Comparison of ENCODE assay signal across 23 mouse cellular contexts in genomic region chr9:31018158-31018557, GRCm38 (mm10). TPM values are rescaled to one million over a fixed set of nuclear protein-coding genes. Genes with fewer than 3 reads are reported as not detected.
DNase-seq lines count a peak whose midpoint lies in the region; ATAC-seq and TF ChIP-seq lines count a peak whose summit lies in the region.
"Had no signal": no experiment of that assay in that cellular context is flagged by ENCODE, and none has a peak within 500 bp of the region (broad histone marks: within the 10 kb centered on the region; RNA-seq: fewer than 3 reads in every experiment).

No protein-coding gene starts in this region.

- intact Hi-C loops in left cerebral cortex, adult 2 months (cut with DNase I), result no loop called here

- H3K4me1 ChIP-seq in ES-Bruce4 (ENCODE audit: control insufficient read depth, insufficient read depth, low read length) (peaks cover 3% of the 10 kb centered on the region), ES-E14 (ENCODE audit: control insufficient read depth in 2 of 2, insufficient read depth in 2 of 2, low read length in 2 of 2, poor library complexity in 1 of 2) (peaks cover 3 to 4% of the 10 kb centered on the region in 2 experiments; a peak in 3 of 4 replicates)
- H3K4me1 ChIP-seq: embryonic facial prominence, embryonic 13.5 days; embryonic facial prominence, embryonic 15.5 days; forebrain, embryonic 10.5 days; forebrain, embryonic 12.5 days had no signal

- H3K9ac ChIP-seq in ES-Bruce4 (ENCODE audit: low read depth, poor library complexity, severe bottlenecking) (no peak overlapping the region), ES-E14 (ENCODE audit: insufficient read depth, low read depth, low read length, poor library complexity, severe bottlenecking) (no peak overlapping the region)
- H3K9ac ChIP-seq: embryonic facial prominence, embryonic 13.5 days; embryonic facial prominence, embryonic 15.5 days; forebrain, embryonic 12.5 days had no signal

- no peak for TF ChIP-seq POLR2A in ES-Bruce4 (IDR thresholded peaks at IDR 0.05; ENCODE audit: insufficient read depth, low read length)

- H3K4me3 ChIP-seq in ES-Bruce4 (ENCODE audit: low read depth, low read length), result no peak overlapping the region
- H3K4me3 ChIP-seq in ES-E14 (ENCODE audit: insufficient read depth in 1 of 2, low read depth in 1 of 2, low read length in 2 of 2, poor library complexity in 1 of 2, severe bottlenecking in 1 of 2), result no peak overlapping the region
- H3K4me3 ChIP-seq in left cerebral cortex, adult 2 months, result no peak overlapping the region
- H3K4me3 ChIP-seq: embryonic facial prominence, embryonic 13.5 days; embryonic facial prominence, embryonic 15.5 days; erythroblast, embryonic 14.5 days; forebrain, embryonic 10.5 days; forebrain, embryonic 12.5 days had no signal

- no peak for TF ChIP-seq CTCF in ES-Bruce4 (IDR thresholded peaks at IDR 0.05; ENCODE audit: low read depth, low read length)
- no peak for TF ChIP-seq CTCF in left cerebral cortex, adult 2 months (IDR thresholded peaks at IDR 0.05)

- in situ Hi-C loops in ES-E14 (cut with MboI; ENCODE audit: low sequenced_read_pairs in 2 of 2, unreplicated experiment in 2 of 2), result no loop called here

- H3K27ac ChIP-seq in ES-Bruce4 (ENCODE audit: insufficient read depth, low read length) (peak overlapping the region; percentile 99), ES-E14 (ENCODE audit: insufficient read depth, low read depth, low read length, poor library complexity, severe bottlenecking) (peak overlapping the region; percentile 93)
- no peak overlapping the region for H3K27ac ChIP-seq in left cerebral cortex, adult 2 months
- H3K27ac ChIP-seq: embryonic facial prominence, embryonic 13.5 days; embryonic facial prominence, embryonic 15.5 days; forebrain, embryonic 10.5 days; forebrain, embryonic 12.5 days had no signal

- H3K9me3 ChIP-seq in ES-Bruce4 (replicated peaks; ENCODE audit: control insufficient read depth, insufficient read depth, low read length, poor library complexity, severe bottlenecking) (no peaks in the 10 kb centered on the region), ES-E14 (ENCODE audit: control insufficient read depth, insufficient read depth, low read depth, low read length) (no peaks in the 10 kb centered on the region)
- H3K9me3 ChIP-seq: embryonic facial prominence, embryonic 13.5 days; embryonic facial prominence, embryonic 15.5 days; forebrain, embryonic 10.5 days; forebrain, embryonic 12.5 days had no signal

- no peak for DNase-seq in ES-E14 (ENCODE audit: low read depth, low spot score)
- DNase-seq in right cerebral cortex, postnatal 10 days (ENCODE audit: low spot score in 2 of 2), result no peak
- DNase-seq in left cerebral cortex, adult 2 months (ENCODE audit: extremely low spot score in 1 of 2, low spot score in 2 of 2), result no peak
- DNase-seq in layer of hippocampus, postnatal 14 days (ENCODE audit: low spot score in 2 of 2), result no peak
- DNase-seq: adrenal gland, adult 2 months; adrenal gland, postnatal 10 days; adrenal gland, postnatal 25 days; cerebellum, adult 11 months; cerebellum, adult 18-20 months; cerebellum, adult 8-10 months; cerebellum, adult 9-11 months; cerebellum, postnatal 14 days; embryo, embryonic 11 days had no signal

- no peak for TF ChIP-seq EP300 in ES-Bruce4 (IDR thresholded peaks at IDR 0.05; ENCODE audit: insufficient read depth, low read depth, low read length)

- peak; percentile 88 for ATAC-seq in granulocyte monocyte progenitor cell, adult 5-6 weeks (replicated peaks; ENCODE audit: poor library complexity, severe bottlenecking)
- ATAC-seq in megakaryocyte progenitor cell, adult 5-6 weeks (replicated peaks; ENCODE audit: poor library complexity), result peak; percentile 69
- ATAC-seq: forebrain, embryonic 14.5 days; forebrain, embryonic 16.5 days had no signal

- H3K27me3 ChIP-seq in ES-Bruce4 (ENCODE audit: control insufficient read depth, insufficient read depth, low read length, poor library complexity, severe bottlenecking), result no peaks in the 10 kb centered on the region
- H3K27me3 ChIP-seq: embryonic facial prominence, embryonic 13.5 days; embryonic facial prominence, embryonic 15.5 days; forebrain, embryonic 12.5 days had no signal

- H3K36me3 ChIP-seq in ES-Bruce4 (ENCODE audit: control insufficient read depth, insufficient read depth, low read length, poor library complexity, severe bottlenecking) (peaks cover 2% of the 10 kb centered on the region; the same call in 1 of the 2 replicates), ES-E14 (ENCODE audit: control insufficient read depth, insufficient read depth, low read length, poor library complexity, severe bottlenecking) (no peaks in the 10 kb centered on the region)
- H3K36me3 ChIP-seq: embryonic facial prominence, embryonic 13.5 days; embryonic facial prominence, embryonic 15.5 days; forebrain, embryonic 10.5 days; forebrain, embryonic 12.5 days had no signal

TF ChIP-seq in ES-E14, 5 proteins besides CTCF, POLR2A, EP300 and RAD21:
- TF ChIP-seq HCFC1 (IDR thresholded peaks at IDR 0.05; ENCODE audit: borderline replicate concordance, insufficient read depth, low read length), result no peak
- no peak for TF ChIP-seq ZNF384 (IDR thresholded peaks at IDR 0.05; ENCODE audit: low read depth, low read length)

RNA-seq across cellular contexts. Expression of gene Zbtb44, which starts 12.3 kb away (rescaled TPM):
- polyA plus RNA-seq in ES-Bruce4 (2011; ENCODE audit: insufficient read depth, insufficient read length, low read depth, missing spikeins), result 95.7 and 98.2 TPM in 2 replicates
- 33.1 and 33.7 TPM in 2 replicates for total RNA-seq in ES-E14 (2012; rRNA removed)
- total RNA-seq in granulocyte monocyte progenitor cell, adult 5-6 weeks (2014; fragmentation: Nextera tagmentation), result 35.6 and 40.1 TPM in 2 replicates
- 29.5 and 32.4 TPM in 2 replicates for total RNA-seq in granulocyte monocyte progenitor cell, adult 5-6 weeks (2017)
- 52.5 and 57.9 TPM in 2 replicates for total RNA-seq in megakaryocyte progenitor cell, adult 5-6 weeks (2015)
- total RNA-seq in megakaryocyte progenitor cell, adult 5-6 weeks (2017), result 27.0 and 27.4 TPM in 2 replicates
- 10 to 100 TPM; 40.4 to 45.2 TPM for total RNA-seq in left cerebral cortex, adult 2 months (2021)
- 10 to 100 TPM; 32.5 to 35.2 TPM for total RNA-seq in layer of hippocampus, postnatal 14 days (2021)
